Mouse (Mus musculus) embryo, embryonic 10 days (tissue): ENCODE data around the gene Fam189b.

Source experiments
- DNase-seq: peaks from one replicate; pipeline ENCODE4 v3.0.0-alpha.2; 2015; ENCODE audit warnings: low spot score

Fam189b gene

DNA sequence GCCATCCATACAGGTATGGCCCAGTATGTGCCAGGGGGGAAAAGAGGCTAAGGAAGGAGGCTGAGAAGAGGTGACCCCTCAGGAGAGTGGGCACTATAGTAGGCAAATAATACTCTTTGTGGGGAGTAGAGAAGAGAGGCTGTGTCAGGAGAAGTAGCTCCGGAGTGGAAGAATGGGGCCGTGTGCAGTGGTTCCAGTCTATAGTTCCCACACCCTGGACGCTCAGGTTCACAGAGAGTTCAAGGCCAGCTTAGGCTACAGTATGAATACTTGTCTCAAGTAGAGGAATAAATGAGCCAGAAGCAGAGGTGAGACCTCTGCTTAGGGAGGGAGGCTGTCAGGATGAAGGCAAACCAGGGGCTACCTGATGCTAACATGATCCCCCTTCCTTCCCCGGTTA lies 46.3 kb downstream of the Fam189b start:
- DNase-seq = no peak

DNA sequence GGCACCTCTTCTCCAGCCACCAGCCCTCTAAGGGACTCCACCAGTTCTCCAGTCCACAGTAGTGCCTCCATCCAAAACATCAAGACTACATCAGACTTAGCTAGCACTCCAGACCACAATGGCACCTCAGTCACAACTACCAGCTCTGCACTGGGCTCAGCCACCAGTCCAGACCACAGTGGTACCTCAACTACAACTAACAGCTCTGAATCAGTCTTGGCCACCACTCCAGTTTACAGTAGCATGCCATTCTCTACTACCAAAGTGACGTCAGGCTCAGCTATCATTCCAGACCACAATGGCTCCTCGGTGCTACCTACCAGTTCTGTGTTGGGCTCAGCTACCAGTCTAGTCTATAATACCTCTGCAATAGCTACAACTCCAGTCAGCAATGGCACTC lies 47.6 kb downstream of the Fam189b start:
- no peak for DNase-seq

DNA sequence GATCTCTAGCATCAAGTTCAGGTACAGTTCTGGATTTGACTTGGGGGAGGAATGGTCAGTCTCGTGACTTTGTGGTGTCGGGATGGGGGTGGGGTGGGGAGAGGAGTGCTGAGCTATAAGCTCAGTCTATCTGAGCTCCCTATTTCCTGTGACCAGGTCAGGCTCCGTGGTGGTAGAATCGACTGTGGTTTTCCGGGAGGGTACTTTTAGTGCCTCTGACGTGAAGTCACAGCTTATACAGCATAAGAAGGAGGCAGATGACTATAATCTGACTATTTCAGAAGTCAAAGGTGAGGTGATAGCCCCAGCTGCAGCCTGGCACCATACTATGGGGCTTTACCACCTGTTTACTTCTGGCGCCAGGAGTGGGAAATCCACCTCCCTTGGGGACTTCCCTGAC lies 48.4 kb downstream of the Fam189b start:
- DNase-seq = no peak

DNA sequence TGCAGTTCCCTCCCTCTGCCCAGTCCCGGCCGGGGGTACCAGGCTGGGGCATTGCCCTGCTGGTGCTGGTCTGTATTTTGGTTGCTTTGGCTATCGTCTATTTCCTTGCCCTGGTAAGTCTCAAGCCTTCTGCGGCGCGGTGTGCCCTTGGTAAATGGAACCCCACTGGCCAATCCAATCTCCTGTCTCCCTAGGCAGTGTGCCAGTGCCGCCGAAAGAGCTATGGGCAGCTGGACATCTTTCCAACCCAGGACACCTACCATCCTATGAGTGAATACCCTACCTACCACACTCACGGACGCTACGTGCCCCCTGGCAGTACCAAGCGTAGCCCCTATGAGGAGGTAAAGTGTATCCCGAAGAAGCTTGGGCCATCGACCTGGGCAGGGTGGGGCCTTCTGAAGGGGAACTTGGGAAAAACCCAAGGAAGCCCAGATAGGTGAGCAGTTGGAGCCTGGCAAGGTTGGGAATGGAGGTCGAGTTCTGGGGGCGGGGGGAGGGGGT lies 48.9 kb downstream of the Fam189b start:
- DNase-seq = no peak

DNA sequence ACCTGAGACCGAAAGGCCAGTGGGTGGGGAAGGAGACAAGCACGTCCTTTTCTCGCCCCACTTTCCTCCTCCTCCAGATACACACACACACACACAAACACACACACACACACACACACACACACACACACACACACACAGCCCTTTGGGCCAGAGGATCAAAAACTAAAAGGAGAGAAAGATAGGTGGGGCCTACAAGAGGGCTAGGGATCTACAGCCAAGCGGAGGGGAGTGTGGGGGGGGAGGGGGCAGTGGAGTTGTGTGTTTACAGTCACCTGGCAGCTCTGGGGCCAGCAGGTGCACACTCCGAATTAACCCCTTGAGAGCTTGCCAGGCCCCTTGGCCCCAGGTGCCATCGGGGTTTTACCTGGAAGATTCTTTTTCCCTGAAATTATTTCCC lies 49.7 kb downstream of the Fam189b start:
- no peak for DNase-seq

DNA sequence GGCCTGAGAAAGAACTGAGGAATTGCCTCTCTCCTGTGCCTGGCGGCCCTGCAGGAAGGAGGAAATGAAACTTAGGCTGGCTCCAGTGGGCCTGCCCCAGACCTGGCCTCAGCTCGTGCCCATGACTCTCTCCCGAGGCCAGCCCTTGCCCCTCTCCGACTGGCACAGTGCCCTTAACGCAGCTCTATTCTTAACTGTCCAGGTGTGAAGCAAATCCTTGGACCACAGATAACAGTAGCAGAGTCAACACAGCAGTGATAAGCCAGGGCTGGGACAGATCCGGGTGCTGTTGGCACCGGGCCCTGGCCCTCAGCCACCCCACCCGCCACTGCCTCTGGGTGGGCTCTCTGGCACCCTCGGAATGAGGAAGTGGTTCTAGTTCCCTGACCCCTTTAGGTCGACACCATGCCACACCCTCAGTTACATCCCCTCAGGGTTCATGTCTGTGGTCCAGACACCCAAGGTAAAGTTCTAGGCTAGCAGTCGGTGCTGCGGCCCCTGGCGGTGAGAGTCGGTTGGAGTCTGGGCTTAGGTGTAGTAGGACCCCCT lies 50.7 kb downstream of the Fam189b start:
- no peak for DNase-seq

DNA sequence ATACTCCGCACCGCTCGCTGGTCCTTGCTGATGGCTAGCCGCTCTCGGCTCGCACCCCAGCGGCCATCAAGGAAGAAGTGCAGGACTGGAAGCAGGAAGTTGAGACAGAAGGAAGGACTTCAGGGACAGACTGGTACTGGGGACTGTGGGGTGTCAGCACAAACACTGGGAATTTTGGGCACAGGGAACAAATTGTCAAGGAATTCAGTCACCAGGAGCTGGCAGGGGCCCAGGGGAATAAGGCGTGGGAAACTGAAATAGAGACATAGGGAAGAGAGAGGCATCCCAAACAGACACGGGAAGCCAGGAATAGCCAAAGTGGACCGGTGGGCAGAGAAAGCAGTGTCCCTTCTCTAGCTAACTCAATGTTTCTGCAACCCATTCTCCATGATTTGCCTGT lies 53.6 kb downstream of the Fam189b start:
- no peak for DNase-seq

DNA sequence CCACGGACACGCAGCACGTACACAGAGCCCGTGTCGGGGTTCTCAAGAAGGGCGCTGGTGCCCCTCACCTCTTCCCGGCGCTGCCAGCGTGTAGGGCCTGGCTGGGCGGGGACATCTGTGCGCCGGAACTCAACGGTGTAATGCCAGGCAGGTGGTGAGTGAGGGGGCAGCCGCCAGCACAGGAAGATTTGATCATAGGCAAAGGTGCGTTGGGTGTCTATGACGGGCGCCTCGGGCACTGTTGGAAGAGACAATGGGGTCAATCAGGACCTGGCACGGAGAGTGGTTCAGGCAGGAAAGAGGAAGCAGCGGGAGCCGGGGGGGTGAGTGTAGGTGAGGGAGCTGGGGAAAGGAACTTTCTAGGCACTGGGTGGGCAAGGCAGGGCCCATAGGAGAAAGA lies 54.7 kb downstream of the Fam189b start:
- DNase-seq = no peak

DNA sequence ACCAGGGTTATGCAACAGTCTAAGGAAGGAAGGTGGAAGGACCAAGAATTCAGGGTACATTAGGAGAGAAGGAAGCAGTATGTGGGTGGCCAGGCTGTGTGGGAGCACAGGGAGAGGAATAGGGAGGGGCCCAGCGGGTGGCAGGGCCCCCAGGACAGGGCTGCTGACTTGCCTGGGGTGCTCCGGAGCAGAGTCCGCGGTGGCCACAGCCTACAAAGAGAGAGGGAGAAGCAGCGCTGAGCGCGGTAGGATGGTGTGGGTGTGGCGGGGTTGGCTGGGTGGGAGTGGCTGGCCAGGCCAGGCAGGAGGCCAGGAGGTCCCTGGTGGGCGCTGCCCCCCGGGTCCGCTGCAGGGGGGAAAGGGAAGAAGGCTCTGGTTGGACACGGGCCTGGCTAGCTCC lies 55.6 kb downstream of the Fam189b start:
- DNase-seq = no peak
